In genomic region chr16:33660125-33660524, GRCm38 (mm10) we compare ENCODE assay signal across 8 mouse cellular contexts. TPM values are rescaled to one million over a fixed set of nuclear protein-coding genes. Genes with fewer than 3 reads are reported as not detected.
DNase-seq lines count a peak whose midpoint lies in the region; ATAC-seq and TF ChIP-seq lines count a peak whose summit lies in the region.
"Had no signal": no experiment of that assay in that cellular context is flagged by ENCODE, and none has a peak within 500 bp of the region (broad histone marks: within the 10 kb centered on the region; RNA-seq: fewer than 3 reads in every experiment).

No protein-coding gene starts in this region.

- peak overlapping the region; percentile 52 for H3K27ac ChIP-seq in heart, postnatal 0 days (ENCODE audit: low read depth)
- peak overlapping the region; percentile 16; the same call in 1 of the 2 replicates for H3K27ac ChIP-seq in lung, embryonic 15.5 days
- H3K27ac ChIP-seq: left cerebral cortex, adult 2 months had no signal

- H3K9me3 ChIP-seq in heart, postnatal 0 days (replicated peaks; ENCODE audit: control insufficient read depth, low read length), result no peaks in the 10 kb centered on the region
- no peaks in the 10 kb centered on the region for H3K9me3 ChIP-seq in lung, embryonic 15.5 days

- no peak for TF ChIP-seq EP300 in heart, postnatal 0 days (IDR thresholded peaks at IDR 0.05; ENCODE audit: low read depth)

- 37% methylated on average over 5 of the region's 5 CpGs for WGBS in heart, postnatal 0 days
- WGBS in lung, embryonic 15.5 days, result 40% methylated on average over 5 of the region's 5 CpGs

- TF ChIP-seq CTCF in heart, postnatal 0 days (IDR thresholded peaks at IDR 0.05; ENCODE audit: low read depth), result no peak

- peaks cover 11% of the 10 kb centered on the region; the same call in 1 of the 2 replicates for H3K4me1 ChIP-seq in heart, postnatal 0 days (ENCODE audit: control insufficient read depth, insufficient read depth)
- H3K4me1 ChIP-seq in lung, embryonic 15.5 days, result no peaks in the 10 kb centered on the region

- ATAC-seq in heart, postnatal 0 days (ENCODE audit: insufficient read depth, low read depth), result peak; percentile 64
- ATAC-seq in lung, embryonic 15.5 days (ENCODE audit: borderline replicate concordance, extremely low read depth, low FRiP score, low TSS enrichment), result peak; percentile 77
- no peak for ATAC-seq in cerebellum, adult (ENCODE audit: insufficient number of reproducible peaks, low FRiP score, low TSS enrichment)

- H3K4me2 ChIP-seq in heart, postnatal 0 days (ENCODE audit: low read depth, low read length), result no peak overlapping the region
- H3K4me2 ChIP-seq in lung, embryonic 15.5 days, result no peak overlapping the region

- DNase-seq in R1 (ENCODE audit: low read depth, low spot score), result peak; percentile 66
- DNase-seq in adrenal gland, postnatal 14 days, result peak; percentile 75
- peak; percentile 26 for DNase-seq in heart, postnatal 0 days (ENCODE audit: low spot score)
- DNase-seq in layer of hippocampus, adult 8-10 months (ENCODE audit: low spot score in 2 of 2), result no peak
- DNase-seq in neural tube, embryonic 10.5 days (ENCODE audit: extremely low spot score, low spot score), result no peak

- no peak overlapping the region for H3K9ac ChIP-seq in heart, postnatal 0 days (replicated peaks; ENCODE audit: low read depth, low read length)
- H3K9ac ChIP-seq in lung, embryonic 15.5 days, result no peak overlapping the region

- no peak overlapping the region for H3K4me3 ChIP-seq in heart, postnatal 0 days (ENCODE audit: low read depth, low read length)
- no peak overlapping the region for H3K4me3 ChIP-seq in lung, embryonic 15.5 days
- H3K4me3 ChIP-seq: left cerebral cortex, adult 2 months had no signal

- no peaks in the 10 kb centered on the region for H3K36me3 ChIP-seq in heart, postnatal 0 days (replicated peaks; ENCODE audit: control insufficient read depth, insufficient read depth, low read length)
- no peaks in the 10 kb centered on the region for H3K36me3 ChIP-seq in lung, embryonic 15.5 days

- no peaks in the 10 kb centered on the region for H3K27me3 ChIP-seq in heart, postnatal 0 days (ENCODE audit: control insufficient read depth, insufficient read depth, low read length)
- no peaks in the 10 kb centered on the region for H3K27me3 ChIP-seq in lung, embryonic 15.5 days

RNA-seq across cellular contexts. Expression of gene Heg1, which starts 24.0 kb away (rescaled TPM):
- total RNA-seq in adrenal gland, postnatal 14 days (2021), result 87.2 and 88.6 TPM in 2 replicates
- total RNA-seq in heart, postnatal 0 days (2014; rRNA removed; ENCODE audit: low replicate concordance), result 93.7 and 94.2 TPM in 2 replicates
- polyA plus RNA-seq in heart, postnatal 0 days (2015; fragmentation: Nextera tagmentation; extraction: Ambion mirVana), result 24.5 and 28.7 TPM in 2 replicates
- polyA plus RNA-seq in lung, embryonic 15.5 days (2015; fragmentation: Nextera tagmentation; extraction: Ambion mirVana), result 21.1 and 25.2 TPM in 2 replicates
- total RNA-seq in layer of hippocampus, adult 8-10 months (2022), result 10 to 100 TPM; 27.2 to 29.3 (median 28.4) TPM

Comparison
In these comparisons a context has a peak if more than half of its experiments do, and no peak if none do; other contexts are left out.
1. DNase-seq: peak in R1 (single experiment), adrenal gland, postnatal 14 days (single experiment) and heart, postnatal 0 days (single experiment); none in layer of hippocampus, adult 8-10 months (0 of 2) and neural tube, embryonic 10.5 days (single experiment).